Mouse (Mus musculus) ZHBTc4 (cell line): ENCODE data around the gene Olfr689.
"Not testable (repeated sequence)": the region's sequence is repeated elsewhere in the genome, so short reads cannot be mapped to it uniquely, and the experiment has no call there.

Experiments
- DNase-seq: peaks from one replicate; pipeline ENCODE4 v3.0.0-alpha.2; 2011; ENCODE audit warnings: low read depth, low spot score

Olfr689 gene

DNA sequence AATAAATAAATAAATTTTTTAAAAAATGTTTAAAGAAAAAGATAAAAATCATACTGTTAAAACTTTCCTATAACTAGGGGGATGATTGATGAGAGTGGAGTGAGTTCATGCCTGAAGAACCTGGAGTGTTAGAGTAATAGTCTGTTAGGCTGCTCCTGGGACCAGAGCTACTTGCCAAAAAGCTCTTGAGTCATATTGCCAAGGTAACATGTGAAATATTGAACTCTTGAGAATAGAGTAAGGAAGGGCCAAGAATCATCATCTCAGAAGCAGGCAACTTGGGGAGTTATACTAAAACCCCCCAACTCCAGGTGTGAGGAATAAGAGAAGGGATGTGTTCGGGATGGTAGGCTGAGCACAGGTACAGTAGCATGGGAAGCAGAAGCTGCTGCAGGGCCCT lies at the start of gene Olfr689:
Gene Olfr689, plus strand, starts transcription at position 301 of the 400 bp plus-strand sequence.
- no peak for DNase-seq

DNA sequence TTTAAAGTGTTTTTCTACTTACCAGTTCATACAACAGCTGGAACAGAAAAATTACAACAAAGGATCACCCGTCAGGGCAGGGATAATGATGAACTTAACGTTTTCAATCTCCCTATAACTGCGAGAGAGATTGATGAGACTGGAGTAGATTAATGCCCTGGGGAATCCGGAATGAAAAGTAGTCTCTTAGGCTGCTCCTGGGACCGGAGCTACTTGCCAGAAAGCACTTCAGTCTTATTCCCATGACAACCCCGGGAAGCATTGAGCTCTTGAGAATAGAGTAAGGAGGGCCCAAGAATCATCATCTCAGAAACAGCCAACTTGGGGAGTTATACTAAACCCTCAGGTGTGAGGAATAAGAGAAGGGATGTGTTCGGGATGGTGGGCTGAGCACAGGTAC lies 38.5 kb upstream of the Olfr689 start:
- no peak for DNase-seq

- DNase-seq: no peak
Measured at GRCm38 (mm10) chr7:105287795-105288194, 23.2 kb upstream of the Olfr689 start, which contains the start of gene Olfr688. Olfr688 (plus strand) TSS chr7:105288095.

DNA sequence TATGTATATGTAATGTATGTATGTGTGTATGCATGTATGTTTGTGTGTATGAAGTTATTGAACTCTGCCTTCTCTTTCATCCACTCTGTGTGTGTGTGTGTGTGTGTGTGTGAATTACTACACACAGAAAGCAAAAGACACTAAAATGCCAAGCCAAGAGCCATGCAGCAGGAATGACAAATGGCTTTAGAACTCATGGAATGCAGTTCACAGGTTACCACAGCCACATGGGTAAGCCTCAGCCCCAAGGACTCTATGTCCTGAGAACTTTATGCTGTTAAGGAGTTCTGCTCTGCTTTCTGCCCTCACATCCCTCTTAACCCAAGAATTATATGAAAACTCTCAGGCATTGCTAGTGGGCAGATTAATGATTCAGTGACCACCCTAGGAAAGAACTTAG lies 20.9 kb upstream of the Olfr689 start:
- DNase-seq: no peak

DNA sequence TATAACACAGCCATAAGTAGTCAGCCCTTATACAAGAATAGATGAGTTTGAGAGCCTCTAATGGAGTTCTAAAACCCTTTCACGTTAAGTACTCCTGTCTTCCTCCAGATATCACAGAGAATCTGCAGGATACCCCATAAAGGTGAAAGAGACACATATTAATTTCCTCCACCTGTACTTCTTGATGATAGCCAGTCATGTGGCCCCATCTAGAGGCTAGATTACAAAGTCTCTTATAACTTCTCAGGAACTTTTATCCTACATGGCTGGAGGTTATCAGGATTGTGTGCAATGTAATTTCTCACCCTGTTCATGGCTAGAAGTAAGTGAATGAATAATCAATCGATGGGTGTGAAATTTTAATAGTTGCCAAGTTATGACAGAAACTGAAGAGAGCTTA lies 14.3 kb downstream of the Olfr689 start:
- DNase-seq: no peak

- no peak for DNase-seq
Measured at GRCm38 (mm10) chr7:105334004-105334403, 23.0 kb downstream of the Olfr689 start, which contains the start of gene Olfr690. Olfr690 (minus strand) TSS chr7:105334104.

DNA sequence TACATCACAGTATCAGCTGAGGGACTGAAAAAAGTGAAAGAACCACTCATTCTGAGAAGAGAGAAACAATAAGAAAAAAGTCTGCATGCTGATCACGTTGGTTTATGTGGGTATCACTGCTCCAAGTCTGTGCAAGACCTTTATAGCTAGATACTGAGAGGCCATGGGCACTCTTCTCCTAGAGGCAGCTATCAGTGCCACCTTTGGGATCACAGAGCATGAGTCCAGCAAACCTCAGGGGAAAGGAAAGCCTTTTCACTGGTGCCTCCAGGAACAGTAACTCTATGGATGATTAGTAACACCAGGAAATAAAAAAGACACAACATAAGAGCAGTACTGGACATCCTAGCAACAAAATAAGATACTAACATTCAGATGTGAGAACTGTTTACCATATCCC lies 31.2 kb downstream of the Olfr689 start, which contains the start of gene Olfr691:
Gene Olfr691, minus strand, starts transcription at position 101 of the 400 bp plus-strand sequence.
- DNase-seq: no peak

- no peak for DNase-seq
Measured at GRCm38 (mm10) chr7:105342752-105343151, 31.8 kb downstream of the Olfr689 start.

DNA sequence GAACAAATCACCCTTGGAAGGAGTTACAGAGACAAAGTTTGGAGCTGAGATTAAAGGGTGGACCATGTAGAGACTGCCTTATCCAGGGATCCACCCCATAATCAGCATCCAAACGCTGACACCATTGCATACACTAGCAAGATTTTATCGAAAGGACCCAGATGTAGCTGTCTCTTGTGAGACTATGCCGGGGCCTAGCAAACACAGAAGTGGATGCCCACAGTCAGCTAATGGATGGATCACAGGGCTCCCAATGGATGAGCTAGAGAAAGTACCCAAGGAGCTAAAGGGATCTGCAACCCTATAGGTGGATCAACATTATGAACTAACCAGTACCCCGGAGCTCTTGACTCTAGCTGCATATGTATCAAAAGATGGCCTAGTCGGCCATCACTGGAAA lies 45.1 kb downstream of the Olfr689 start:
- DNase-seq: not testable (repeated sequence)

- not testable (repeated sequence) for DNase-seq
Measured at GRCm38 (mm10) chr7:105356487-105356886, 45.5 kb downstream of the Olfr689 start.

- no peak for DNase-seq
Measured at GRCm38 (mm10) chr7:105361713-105362112, 50.7 kb downstream of the Olfr689 start.

- no peak for DNase-seq
Measured at GRCm38 (mm10) chr7:105367268-105367667, 56.3 kb downstream of the Olfr689 start.

GRCm38 (mm10) chr7:105367930-105368329 lies 57.0 kb downstream of the Olfr689 start, which contains the start of gene Olfr692:
Olfr692 (plus strand) TSS chr7:105368230.
- DNase-seq: no peak

GRCm38 (mm10) chr7:105368521-105368920 lies 57.6 kb downstream of the Olfr689 start:
- no peak for DNase-seq
